Mouse (Mus musculus) c-Kit-positive CD71-negative TER-119-negative erythroid progenitor cells, embryonic 14.5 days (primary cell): ENCODE measurements around the gene Col6a4.

Experiments
- DNase-seq: peaks from one replicate; pipeline ENCODE4 v3.0.0-alpha.2; 2013; ENCODE audit warnings: low read depth

The Col6a4 gene

GRCm38 (mm10) chr9:105959116-105959515 lies 137.5 kb downstream of the Col6a4 start:
- no peak for DNase-seq

GRCm38 (mm10) chr9:105949755-105950154 lies 146.8 kb downstream of the Col6a4 start:
- no peak for DNase-seq

GRCm38 (mm10) chr9:105947577-105947976 lies 149.0 kb downstream of the Col6a4 start:
- DNase-seq = no peak
